Mouse (Mus musculus): Measurements from ENCODE around the gene Trip6.

The Trip6 gene

GRCm38 (mm10) chr5:137314193-137315083 is at the start of gene Trip6:
Gene Trip6, minus strand, starts transcription at chr5:137314404.
- DNase-seq (ENCODE audit: low read depth, low spot score): no peak

DNA sequence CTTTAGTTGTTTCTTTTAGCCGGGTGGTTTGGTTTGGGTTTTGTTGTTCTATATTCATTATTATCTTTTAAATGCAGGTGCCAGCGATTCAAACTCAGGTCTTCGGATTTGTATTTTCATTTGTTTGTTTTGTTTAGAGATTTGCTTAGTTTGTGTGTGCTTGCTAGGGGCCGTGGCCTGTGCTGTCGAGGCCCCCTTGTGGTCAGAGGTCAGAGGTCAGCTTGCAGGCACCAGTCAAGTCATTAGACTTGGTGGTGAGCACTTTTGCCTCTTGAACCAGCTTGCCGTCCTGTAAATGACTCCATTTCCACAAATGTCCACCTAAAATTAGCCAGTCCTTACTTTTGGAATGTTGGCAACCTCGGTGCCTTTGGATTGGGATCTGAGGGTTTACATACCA is 44.2 kb upstream of the Trip6 start:
- no peak for DNase-seq (ENCODE audit: low read depth, low spot score)

GRCm38 (mm10) chr5:137354091-137354490 is 39.9 kb upstream of the Trip6 start:
- no peak for DNase-seq (ENCODE audit: low read depth, low spot score)

DNA sequence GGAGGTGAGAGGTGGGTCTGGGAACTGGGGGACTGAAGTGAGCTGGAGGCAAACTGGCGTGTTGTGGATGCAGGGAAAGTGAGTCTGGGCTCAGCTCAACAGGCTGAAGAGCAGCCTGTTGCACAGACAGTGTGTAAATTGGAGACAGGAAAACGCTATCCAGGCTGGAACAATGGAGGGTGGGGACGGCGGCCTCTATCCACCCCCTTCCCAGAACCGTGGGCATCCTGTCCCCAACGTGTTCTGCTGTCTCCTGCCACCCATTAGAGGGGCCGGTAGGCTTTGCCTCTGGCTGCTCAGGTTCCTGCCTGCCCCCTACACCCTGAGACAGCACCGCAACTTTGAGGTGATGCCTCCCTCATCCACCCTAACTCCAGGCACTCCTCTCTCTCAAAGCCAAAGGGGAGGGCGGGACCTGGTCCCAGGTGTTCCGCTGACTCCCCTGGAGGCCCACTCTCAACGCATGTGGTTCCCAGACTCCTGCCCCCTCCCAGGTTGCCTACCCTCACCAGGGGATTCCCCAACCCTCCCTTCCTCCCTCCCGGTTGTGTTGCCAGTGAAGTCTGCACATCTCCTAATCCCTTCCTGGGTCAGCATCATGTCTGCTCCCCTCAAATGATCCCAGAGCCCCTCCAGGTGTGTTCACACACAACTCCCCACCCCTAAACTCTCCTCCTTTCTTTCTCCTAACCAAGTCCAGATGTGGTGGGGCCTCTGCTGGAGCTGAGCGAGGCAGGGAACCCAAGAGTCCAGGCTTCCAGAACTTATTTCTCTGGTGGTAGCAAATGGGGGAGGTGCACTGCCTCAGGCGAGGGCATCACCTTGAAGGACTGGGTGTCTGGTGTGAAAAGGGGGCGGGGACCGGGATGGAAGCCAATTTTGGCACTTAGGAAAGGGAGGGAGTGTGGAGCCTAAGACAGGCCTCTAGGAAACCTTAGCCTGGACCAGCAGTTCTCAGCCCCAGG is 38.1 kb upstream of the Trip6 start:
- DNase-seq (ENCODE audit: low read depth, low spot score): no peak

GRCm38 (mm10) chr5:137351394-137351793 is 37.2 kb upstream of the Trip6 start:
- DNase-seq (ENCODE audit: low read depth, low spot score): no peak

DNA sequence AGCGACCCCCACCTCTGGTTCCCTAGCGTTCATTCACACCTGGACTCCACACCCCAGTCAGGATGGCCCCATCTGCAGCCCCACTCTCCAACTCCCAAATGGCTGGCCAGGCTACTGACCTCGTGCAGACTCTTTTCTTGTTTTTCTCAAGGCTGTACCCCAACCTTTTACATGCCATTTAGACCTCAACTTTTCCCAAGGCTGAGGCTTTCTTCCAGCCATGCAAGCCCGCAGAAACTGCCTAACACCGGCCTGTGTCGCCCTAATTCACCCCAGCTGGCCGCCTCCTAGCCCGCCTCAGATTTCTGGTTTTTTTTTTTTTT is 36.8 kb upstream of the Trip6 start:
- DNase-seq (ENCODE audit: low read depth, low spot score): no peak

DNA sequence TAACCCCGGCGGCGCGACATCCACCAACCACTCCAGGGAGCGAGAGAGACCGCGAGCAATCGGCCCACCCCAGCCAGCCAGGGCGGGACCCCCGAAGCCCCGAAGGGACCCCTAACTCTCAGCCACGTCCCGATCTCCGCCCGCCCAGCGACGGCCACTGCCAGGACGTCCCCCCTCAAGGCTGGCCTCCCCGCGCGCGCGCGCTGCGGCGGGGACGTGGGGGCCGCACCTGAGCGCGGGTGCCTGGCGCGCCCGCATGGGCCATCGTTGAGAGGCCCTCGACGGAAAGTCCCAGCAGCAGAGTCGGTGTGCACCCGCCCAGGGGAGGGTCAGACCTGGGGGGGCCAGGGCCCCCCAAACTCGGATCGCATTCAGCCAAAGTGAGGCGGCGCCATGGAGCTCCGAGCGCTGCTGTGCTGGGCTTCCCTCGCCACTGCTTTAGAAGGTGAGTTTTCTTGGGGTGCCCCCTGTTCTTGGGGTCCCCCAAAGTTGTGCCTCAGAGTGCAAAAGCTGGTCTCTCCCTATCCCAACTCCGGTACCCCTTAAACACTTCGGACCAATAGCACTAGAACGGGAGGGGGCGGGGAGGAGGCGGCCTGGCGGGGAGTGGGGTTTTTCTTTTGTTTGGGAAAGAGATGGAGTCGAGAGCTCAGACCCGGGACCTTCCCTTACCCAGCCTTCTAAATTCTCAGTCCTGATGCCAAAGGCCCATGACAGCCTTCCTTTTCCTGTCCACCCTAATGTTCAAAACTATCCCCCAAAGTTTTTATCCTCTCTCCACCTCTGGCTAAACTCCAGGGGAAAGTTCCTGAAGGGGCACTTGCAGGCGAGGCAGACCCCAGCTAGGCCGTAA is 36.2 kb upstream of the Trip6 start:
- no peak for DNase-seq (ENCODE audit: low read depth, low spot score)

DNA sequence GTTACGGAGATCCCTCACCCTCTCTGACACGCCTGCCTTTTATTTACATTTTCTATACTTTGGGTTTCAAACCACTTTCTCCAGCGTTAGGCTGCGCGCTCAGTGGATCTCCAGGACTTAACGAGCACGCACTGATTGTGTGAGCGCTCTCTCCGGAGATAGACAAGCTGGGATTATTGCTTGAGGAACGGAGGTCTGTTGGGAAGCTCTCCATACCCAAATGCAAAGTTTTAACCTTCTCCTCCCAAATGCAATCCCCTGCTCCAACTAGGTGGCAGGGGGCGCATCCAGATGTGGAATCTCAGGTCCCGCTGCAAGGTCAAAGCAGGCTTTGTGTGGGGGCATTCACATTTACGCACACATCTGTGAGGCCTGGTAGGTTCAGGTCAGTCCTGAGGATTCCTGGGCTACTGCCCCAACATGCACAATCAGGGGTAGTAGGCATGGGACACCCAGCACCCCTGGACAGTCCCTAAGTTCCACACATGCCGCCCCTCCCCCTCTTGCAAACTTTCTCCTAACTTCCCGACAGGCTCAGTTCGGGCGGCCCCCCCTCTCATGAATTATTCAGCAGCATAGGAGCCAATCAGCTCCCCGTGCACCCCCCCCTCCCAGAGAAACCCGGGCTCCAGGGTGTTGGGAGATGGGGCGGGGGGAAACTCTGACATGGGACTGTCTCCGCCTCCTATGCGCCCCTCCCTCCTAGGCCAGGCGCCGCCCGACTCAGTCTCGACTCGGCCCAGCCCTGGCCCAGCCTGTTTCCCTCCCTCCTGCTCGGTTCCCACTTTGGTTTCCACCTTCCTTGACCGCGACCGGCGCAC is 35.4 kb upstream of the Trip6 start, which contains the start of gene Ephb4:
Gene Ephb4 (plus strand): TSS at position 726 of the 821 bp plus-strand sequence.
- DNase-seq (ENCODE audit: low read depth, low spot score): no peak

DNA sequence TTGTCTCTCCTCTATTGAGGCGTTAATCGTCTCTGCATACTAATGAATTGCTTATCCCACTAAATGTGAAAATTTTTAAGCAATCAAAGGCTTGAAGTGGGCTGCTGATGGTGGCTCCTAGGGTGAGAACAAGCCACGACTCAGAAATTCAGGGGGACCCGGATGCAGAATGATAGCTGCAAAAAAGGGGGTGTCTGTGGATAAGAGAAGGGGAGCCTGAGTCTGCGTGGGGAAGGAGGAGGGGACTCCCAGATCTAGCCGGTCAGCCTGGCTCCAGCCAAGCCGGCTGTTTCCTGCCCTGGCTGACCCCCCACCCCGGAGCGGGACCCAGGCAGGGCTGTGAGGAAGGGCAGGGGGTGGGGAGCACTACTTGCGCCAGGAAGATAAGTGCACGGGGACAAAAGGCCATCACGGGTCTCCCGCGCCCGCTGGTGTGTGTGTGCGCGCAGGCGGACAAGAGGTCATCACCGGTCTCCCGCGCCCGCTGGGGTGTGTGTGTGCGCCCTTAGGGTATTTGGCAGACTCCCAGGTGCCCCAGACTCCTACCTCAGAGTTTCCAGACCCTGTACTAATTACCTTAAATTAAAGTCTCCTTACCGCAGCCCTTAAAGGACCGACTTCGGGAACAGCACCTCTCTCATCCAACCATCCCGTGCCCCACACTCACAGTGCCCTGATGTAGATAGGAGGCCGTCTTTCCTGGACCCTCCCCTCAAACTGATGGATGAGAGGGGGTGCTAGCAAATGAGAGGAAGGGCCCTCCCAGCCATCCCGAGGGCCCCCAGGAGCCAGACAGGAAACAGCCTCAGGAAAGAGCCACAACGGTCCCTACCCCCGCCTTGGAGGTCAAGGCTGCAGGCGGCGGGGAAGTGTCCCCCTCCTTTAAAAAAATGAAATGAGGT is 34.5 kb upstream of the Trip6 start:
- DNase-seq (ENCODE audit: low read depth, low spot score): no peak

DNA sequence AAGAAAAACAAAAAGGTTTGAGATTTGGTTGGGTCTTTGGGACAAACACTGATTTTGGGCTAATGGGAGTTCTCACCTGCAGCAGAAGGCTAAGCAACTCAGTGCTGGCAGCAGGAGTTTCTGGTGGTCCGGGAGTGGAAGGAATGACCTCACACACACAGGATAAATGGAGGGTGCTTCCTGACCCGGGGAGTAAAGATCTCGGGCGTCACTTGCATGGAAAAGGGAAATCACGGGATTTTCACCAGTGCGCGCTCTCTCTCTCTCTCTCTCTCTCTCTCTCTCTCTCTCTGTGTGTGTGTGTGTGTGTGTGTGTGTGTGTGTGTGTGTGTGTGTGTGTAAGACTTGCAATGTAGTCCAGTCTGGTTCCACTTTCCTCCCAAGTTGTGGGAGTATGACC is 33.7 kb upstream of the Trip6 start:
- DNase-seq (ENCODE audit: low read depth, low spot score): no peak

DNA sequence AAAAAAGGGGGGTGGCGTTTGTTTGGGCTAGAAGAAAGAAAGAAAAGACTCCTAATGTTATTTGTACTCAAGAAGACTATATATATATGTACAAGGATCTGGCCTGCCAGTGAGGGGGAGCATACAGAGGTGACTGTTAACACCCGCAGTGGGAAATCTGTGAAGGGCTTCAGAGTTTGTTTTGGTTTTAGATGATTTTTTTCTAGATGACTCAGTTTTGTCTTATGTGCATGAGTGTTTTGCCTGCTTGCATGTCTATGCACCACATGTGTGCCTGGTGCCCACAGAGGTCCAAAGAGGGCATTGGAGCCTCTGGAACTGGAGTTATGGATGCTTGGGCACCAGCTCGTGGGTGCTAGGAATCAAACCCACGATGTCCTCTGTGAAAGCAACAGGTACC is 32.8 kb upstream of the Trip6 start:
- no peak for DNase-seq (ENCODE audit: low read depth, low spot score)

GRCm38 (mm10) chr5:137346388-137346787 is 32.2 kb upstream of the Trip6 start:
- no peak for DNase-seq (ENCODE audit: low read depth, low spot score)

DNA sequence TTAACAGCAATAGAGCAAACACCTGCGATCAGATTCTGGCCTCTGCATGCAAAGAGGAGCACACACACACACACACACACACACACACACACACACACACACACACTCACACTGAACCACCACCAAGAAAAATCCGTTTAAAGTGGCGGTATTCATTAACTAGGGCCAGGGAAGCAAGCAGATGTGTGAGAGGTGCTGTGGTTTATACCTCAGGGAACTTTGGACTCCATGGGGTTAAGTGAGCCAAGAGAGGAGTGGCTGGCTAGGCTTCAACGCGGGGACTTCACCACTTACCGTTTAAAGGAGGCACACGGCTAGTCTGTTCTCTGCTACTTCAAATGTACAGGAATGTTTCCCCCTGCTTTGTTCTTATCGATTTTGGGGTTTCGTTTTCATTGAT is 31.6 kb upstream of the Trip6 start:
- no peak for DNase-seq (ENCODE audit: low read depth, low spot score)

DNA sequence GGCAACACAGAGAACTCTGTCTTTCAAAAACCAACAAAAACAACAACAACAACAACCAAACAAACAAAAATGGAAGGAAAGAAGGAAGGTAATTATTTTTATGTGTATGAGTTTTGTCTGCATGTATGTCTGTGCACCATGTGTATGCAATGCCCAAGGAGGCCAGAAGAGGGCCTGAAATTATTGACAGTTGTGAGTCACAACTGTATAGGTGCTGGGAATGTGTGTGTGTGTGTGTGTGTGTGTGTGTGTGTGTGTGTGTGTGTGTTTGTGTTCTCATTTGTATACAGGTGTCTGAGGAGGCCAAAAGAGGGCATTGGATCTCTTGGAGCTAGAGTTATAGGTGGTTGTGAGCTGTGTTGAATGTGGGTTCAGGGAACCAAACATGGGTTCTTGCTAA is 29.7 kb upstream of the Trip6 start:
- DNase-seq (ENCODE audit: low read depth, low spot score): no peak

- no peak for DNase-seq (ENCODE audit: low read depth, low spot score)
Observed at GRCm38 (mm10) chr5:137343412-137343811, 29.2 kb upstream of the Trip6 start.

DNA sequence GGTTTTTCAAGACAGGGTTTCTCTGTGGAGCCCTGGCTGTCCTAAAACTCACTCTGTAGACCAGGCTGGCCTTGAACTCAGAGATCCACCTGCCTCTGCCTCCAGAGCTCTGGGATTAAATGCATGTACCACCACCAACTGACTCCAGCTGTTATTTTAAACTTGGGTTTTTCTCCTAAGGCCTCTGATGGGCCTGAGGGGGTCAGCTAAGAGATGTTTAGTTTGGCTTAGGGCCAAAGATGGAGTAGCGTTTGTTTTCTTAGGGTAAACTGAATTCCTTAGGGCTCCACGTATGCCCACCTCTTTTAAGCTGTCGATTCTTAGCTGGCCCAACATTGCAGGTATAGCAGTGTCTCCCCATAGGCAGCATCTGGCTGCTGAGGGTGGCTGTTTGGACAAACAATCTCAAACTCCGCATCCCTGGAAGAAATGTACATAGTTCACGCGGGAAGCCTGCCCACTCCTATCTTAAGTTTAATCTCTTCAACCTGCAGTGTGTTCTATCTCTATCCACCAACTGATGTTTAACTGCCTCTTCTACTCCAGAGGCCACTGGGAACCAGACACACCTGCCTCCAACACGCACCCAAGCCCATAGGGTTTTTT is 28.3 kb upstream of the Trip6 start:
- no peak for DNase-seq (ENCODE audit: low read depth, low spot score)

- DNase-seq (ENCODE audit: low read depth, low spot score): no peak
Observed at GRCm38 (mm10) chr5:137340222-137340621, 26.0 kb upstream of the Trip6 start.

DNA sequence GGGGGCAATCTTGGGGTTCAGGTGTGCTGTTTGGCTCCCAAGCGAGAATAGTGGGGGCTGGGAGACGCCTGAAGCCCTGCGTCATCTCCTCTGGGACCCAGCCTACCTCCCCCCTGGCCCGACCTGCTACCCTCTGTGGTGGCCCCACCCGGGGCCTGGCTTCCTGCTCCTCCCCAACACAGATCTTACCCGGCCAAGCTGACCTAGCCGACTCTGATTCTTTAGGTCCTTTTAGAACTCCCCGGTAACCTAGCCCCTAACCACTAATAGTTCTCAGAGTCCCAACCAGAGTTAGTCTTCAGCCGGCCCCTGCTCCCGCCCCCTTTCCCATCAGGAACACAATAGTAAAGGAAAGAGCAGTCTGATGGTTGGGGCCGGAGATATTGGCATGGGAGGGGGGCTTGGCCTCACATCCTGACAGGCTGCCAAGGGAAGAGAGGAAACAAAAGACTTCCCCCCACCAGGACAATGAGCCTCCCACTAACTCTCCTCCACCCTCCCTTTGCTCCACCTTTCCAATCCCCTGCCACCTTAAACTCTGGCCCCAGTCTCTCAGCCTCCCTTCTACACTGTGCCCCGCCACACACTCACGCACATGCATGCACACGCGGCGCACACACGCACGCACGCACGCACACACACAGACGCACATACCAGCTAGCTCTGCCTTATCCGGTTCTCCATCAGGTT is 25.2 kb upstream of the Trip6 start:
- no peak for DNase-seq (ENCODE audit: low read depth, low spot score)

All from brain, embryonic 18.5 days (tissue).